Mouse (Mus musculus) mature B cell (primary cell): Measurements from ENCODE around the gene Eef2.
"Not testable (repeated sequence)": the region's sequence is repeated elsewhere in the genome, so short reads cannot be mapped to it uniquely, and the experiment has no call there.

Experiments
- in situ Hi-C: fragments of 300-500 bp; cut with MboI; formaldehyde crosslinking; loops from 2 replicates; pipeline ENCODE4 v1.14.3; 2019

Gene Eef2

DNA sequence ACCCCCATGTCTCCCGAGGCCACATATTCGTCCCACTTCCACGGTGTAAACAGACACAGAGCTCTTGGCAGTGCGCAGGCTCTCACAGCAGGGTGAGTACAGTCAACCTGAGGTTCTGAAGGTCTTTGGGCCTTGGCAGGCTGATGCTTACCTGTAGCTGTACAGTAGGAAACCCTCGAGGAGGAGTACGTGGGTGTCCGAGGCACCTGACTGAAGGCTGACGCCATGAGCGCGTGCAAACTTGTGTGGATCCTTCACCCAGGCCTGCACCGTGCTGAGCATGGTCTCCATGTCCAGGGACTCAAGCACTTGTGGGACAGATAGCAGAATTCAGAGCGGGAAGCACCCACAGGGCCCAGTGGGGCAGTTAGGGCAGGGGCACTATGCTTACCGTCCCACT is 23.7 kb downstream of the Eef2 start:
- in situ Hi-C loops = no loop called here

DNA sequence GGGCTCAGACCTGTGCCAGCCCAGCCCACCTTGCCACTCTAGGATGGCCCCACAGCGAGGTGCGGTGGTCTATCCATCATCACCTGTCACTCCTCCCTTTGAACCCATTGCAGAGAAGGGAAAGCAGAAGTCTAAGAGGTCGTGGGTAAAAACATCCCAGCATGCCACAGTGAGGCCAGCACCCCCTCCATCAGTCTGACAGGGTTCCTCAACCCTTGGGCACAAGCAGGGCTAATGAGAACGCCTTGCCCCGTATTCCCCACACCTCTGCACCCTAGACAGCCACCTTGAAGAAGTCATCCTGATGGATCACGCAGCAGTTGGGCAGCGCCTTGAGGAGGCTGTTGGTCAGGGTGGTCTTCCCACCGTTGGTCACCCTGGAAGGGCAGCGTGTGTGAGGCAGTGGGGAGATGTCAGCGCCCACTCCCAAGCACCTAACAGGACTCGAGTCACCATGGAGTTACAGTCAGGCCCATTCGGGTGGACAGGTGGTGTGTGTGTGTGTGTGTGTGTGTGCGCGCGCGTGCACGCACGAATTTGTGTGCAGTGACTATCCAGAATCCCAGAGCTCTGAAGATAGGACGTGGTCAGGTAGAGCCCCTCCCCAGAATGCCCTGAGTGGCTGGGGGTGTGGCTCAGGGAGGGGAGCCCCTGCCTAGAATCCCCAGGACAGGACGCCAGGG is 24.3 kb downstream of the Eef2 start:
- in situ Hi-C loops = no loop called here

GRCm38 (mm10) chr10:81201807-81202758 is 25.7 kb downstream of the Eef2 start, which contains the start of gene Nmrk2:
Gene Nmrk2, minus strand, starts transcription at chr10:81202051.
- in situ Hi-C loops = no loop called here

GRCm38 (mm10) chr10:81202978-81203720 is 26.7 kb downstream of the Eef2 start:
- in situ Hi-C loops = no loop called here

- in situ Hi-C loops = no loop called here
Measured at GRCm38 (mm10) chr10:81204137-81204536, 27.7 kb downstream of the Eef2 start.

GRCm38 (mm10) chr10:81210154-81210553 is 33.7 kb downstream of the Eef2 start:
- in situ Hi-C loops = no loop called here

- in situ Hi-C loops = no loop called here
Measured at GRCm38 (mm10) chr10:81216260-81216659, 39.8 kb downstream of the Eef2 start.

DNA sequence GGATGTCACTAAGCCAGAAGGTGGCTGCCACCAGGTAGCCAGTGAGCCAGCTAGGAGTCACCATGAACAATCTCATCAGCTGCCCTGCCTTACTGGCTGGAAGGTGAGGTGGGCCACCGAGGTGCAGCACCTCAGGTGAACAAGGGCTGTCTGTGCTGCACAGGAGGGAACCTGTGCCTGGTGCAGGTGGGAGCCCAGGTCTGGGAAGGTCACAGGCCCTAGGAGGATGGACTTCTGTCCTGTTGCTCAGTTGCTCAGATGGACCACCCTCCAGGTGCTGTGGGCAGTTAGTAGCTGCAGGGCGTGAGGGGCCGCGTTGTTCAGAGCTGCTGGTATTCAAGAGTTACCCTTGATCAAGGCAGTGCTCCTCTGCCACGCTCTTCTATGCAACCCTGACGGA is 40.4 kb downstream of the Eef2 start:
- in situ Hi-C loops = no loop called here

- in situ Hi-C loops = not testable (repeated sequence)
Measured at GRCm38 (mm10) chr10:81217267-81217666, 40.8 kb downstream of the Eef2 start.

DNA sequence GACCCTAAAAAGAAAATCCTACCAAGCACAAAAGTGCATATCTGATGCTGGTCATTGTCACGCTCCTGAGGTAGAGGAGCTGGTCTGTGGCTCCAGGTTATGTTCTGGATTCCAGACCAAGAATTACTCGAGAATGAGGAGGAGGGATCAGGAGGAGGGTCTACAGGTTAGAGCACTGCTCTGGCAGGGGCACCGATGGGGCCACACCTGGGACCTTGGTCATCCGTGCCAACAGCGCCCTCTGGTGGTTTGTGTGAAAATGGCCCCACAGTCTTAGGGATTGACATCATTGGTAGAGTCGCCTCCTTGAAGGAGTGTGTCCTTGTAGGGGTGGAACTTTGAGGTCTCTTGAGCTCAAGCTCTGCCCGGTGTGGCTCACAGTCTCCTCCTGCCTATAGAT is 41.5 kb downstream of the Eef2 start:
- in situ Hi-C loops = no loop called here

GRCm38 (mm10) chr10:81221402-81222015 is 45.1 kb downstream of the Eef2 start:
- in situ Hi-C loops = no loop called here

DNA sequence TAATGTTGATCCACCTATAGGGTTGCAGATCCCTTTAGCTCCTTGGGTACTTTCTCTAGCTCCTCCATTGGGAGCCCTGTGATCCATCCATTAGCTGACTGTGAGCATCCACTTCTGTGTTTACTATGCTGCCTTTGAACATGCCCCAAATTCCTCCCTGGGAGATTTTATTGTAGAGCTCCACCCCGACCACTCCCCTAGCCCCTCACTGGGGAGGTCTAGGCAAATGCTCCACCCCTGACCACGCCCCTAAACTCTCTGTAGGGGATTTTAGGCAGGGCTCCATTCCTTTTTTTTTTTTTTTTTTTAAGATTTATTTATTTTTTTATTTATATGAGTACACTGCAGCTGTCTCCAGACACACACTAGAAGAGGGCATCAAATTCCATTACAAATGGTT is 47.3 kb downstream of the Eef2 start:
- in situ Hi-C loops = not testable (repeated sequence)

DNA sequence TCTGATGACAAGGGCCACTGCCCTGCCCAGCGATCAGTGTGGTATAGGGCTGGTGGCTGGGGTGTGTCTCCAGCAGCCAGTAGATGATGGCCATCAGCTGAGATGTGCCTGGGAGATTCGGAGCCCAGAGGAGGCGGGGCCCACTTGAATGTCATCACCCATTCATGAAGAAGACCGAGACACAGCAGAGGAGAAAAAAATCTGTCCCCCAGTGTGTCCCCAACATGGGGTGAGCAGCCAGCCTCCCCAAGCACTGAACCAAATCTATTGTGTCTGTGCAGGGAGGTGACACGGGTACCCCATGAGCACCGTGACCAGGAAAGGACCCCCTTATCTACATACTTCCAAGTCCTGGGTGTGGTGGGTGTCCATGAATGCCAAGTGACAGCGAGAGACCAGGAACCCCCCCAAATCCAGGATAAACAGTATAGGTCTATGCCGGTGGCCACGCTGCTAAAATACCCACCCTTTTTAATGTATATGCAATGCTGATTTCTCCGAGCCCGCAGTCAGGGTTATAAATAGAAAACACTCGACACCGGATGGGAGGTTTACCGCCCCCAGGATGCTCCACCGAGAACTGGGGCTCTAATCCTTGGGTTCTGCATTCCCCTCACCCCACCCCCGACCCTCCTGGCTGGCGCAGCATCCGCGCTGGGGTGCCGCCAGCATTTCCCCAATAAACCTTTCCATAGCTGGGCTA is 53.5 kb downstream of the Eef2 start:
- in situ Hi-C loops = no loop called here

GRCm38 (mm10) chr10:81230438-81231332 is 54.3 kb downstream of the Eef2 start, which contains the start of gene Atcay:
Gene Atcay, minus strand, starts transcription at chr10:81230833.
- in situ Hi-C loops = no loop called here

GRCm38 (mm10) chr10:81231436-81231835 is 55.0 kb downstream of the Eef2 start:
- in situ Hi-C loops = no loop called here
